Mouse (Mus musculus): Measurements from ENCODE around the gene Pagr1a. TPM values are rescaled to one million over a fixed set of nuclear protein-coding genes. Genes with fewer than 3 reads are reported as not detected.

Gene Pagr1a
- polyA plus RNA-seq, 1 experiment from 2014 or later, result 56.6 TPM

GRCm38 (mm10) chr7:127022528-127023271 is 5.5 kb upstream of the Pagr1a start:
- Histone ChIP-seq H3K4me2 (ENCODE audit: low read depth, low read length) (peak overlapping the region; percentile 90), H3K36me3 (ENCODE audit: control insufficient read depth, insufficient read depth, low read length) (peaks cover 7% of the 10 kb centered on the region; the same call in 1 of the 2 replicates), H3K27me3 (ENCODE audit: control insufficient read depth, insufficient read depth, low read length) (no peaks in the 10 kb centered on the region), H3K4me3 (replicated peaks; ENCODE audit: low read length) (no peak overlapping the region), H3K9me3 (replicated peaks; ENCODE audit: control insufficient read depth, low read length) (no peaks in the 10 kb centered on the region), H3K9ac (ENCODE audit: low read length) (0 out of 2 replicates have a peak overlapping the region, but pooled peaks have one; percentile 1), H3K27ac (ENCODE audit: low read length) (peak overlapping the region; percentile 19; the same call in 1 of the 2 replicates), H3K4me1 (ENCODE audit: control insufficient read depth, insufficient read depth, low read length) (peaks cover 62% of the 10 kb centered on the region)
- WGBS, result 81% methylated on average over 7 of the region's 7 CpGs
- no peak for ATAC-seq (ENCODE audit: insufficient read depth, low FRiP score)

- Histone ChIP-seq H3K4me1 (ENCODE audit: control insufficient read depth, insufficient read depth, low read length) (peaks cover 65% of the 10 kb centered on the region), H3K9ac (ENCODE audit: low read length) (peak overlapping the region; percentile 79)
Measured at GRCm38 (mm10) chr7:127021563-127022527, 4.7 kb upstream of the Pagr1a start.

GRCm38 (mm10) chr7:127020901-127021562 is 3.9 kb upstream of the Pagr1a start, which contains the start of the genes Gm42742 and Prrt2:
TSS of gene Gm42742 (minus strand) at chr7:127021097.
TSS of gene Prrt2 (minus strand) at chr7:127021211.
- H3K4me1 ChIP-seq (ENCODE audit: control insufficient read depth, insufficient read depth, low read length), result peaks cover 66% of the 10 kb centered on the region

More at GRCm38 (mm10) chr7:127021563-127022527, 4.7 kb upstream of the Pagr1a start:
- ATAC-seq (ENCODE audit: insufficient read depth, low FRiP score), result no peak
- peaks cover 7% of the 10 kb centered on the region; the same call in 1 of the 2 replicates for H3K36me3 ChIP-seq (ENCODE audit: control insufficient read depth, insufficient read depth, low read length)
- H3K27me3 ChIP-seq (ENCODE audit: control insufficient read depth, insufficient read depth, low read length), result no peaks in the 10 kb centered on the region
- H3K9me3 ChIP-seq (replicated peaks; ENCODE audit: control insufficient read depth, low read length), result no peaks in the 10 kb centered on the region
- peak overlapping the region; percentile 61 for H3K4me3 ChIP-seq (replicated peaks; ENCODE audit: low read length)
- peak overlapping the region; percentile 84 for H3K4me2 ChIP-seq (ENCODE audit: low read depth, low read length)
- WGBS, result 34% methylated on average over 5 of the region's 5 CpGs
- peak overlapping the region; percentile 86 for H3K27ac ChIP-seq (ENCODE audit: low read length)

GRCm38 (mm10) chr7:127020491-127020890 is 3.3 kb upstream of the Pagr1a start:
- peak overlapping the region; percentile 86 for H3K27ac ChIP-seq (ENCODE audit: low read length)

More at GRCm38 (mm10) chr7:127020901-127021562, 3.9 kb upstream of the Pagr1a start, which contains the start of the genes Gm42742 and Prrt2:
- Histone ChIP-seq H3K36me3 (ENCODE audit: control insufficient read depth, insufficient read depth, low read length) (peaks cover 7% of the 10 kb centered on the region; the same call in 1 of the 2 replicates), H3K9me3 (replicated peaks; ENCODE audit: control insufficient read depth, low read length) (no peaks in the 10 kb centered on the region), H3K4me2 (ENCODE audit: low read depth, low read length) (peak within 1 kb of the TSS; percentile 84), H3K27ac (ENCODE audit: low read length) (peak within 1 kb of the TSS; percentile 86), H3K9ac (ENCODE audit: low read length) (peak within 1 kb of the TSS; percentile 79), H3K4me3 (replicated peaks; ENCODE audit: low read length) (peak within 1 kb of the TSS; percentile 61), H3K27me3 (ENCODE audit: control insufficient read depth, insufficient read depth, low read length) (no peaks in the 10 kb centered on the region)
- WGBS, result 2% methylated on average over 37 of the region's 37 CpGs
- ATAC-seq (ENCODE audit: insufficient read depth, low FRiP score), result peak; percentile 14; the same call in 1 of the 2 replicates

GRCm38 (mm10) chr7:127020031-127020430 is 2.9 kb upstream of the Pagr1a start:
- H3K27me3 ChIP-seq (ENCODE audit: control insufficient read depth, insufficient read depth, low read length), result no peaks in the 10 kb centered on the region
- peak overlapping the region; percentile 86 for H3K27ac ChIP-seq (ENCODE audit: low read length)
- no peaks in the 10 kb centered on the region for H3K9me3 ChIP-seq (replicated peaks; ENCODE audit: control insufficient read depth, low read length)
- H3K4me2 ChIP-seq (ENCODE audit: low read depth, low read length), result peak overlapping the region; percentile 84
- H3K9ac ChIP-seq (ENCODE audit: low read length), result peak overlapping the region; percentile 79
- H3K4me3 ChIP-seq (replicated peaks; ENCODE audit: low read length), result peak overlapping the region; percentile 61
- ATAC-seq (ENCODE audit: insufficient read depth, low FRiP score), result no peak
- H3K4me1 ChIP-seq (ENCODE audit: control insufficient read depth, insufficient read depth, low read length), result peaks cover 76% of the 10 kb centered on the region
- peaks cover 14% of the 10 kb centered on the region; the same call in 1 of the 2 replicates for H3K36me3 ChIP-seq (ENCODE audit: control insufficient read depth, insufficient read depth, low read length)
- WGBS, result 41% methylated on average over 3 of the region's 3 CpGs

More at GRCm38 (mm10) chr7:127020491-127020890, 3.3 kb upstream of the Pagr1a start:
- 25% methylated on average over 5 of the region's 5 CpGs for WGBS
- ATAC-seq (ENCODE audit: insufficient read depth, low FRiP score), result no peak
- peaks cover 72% of the 10 kb centered on the region for H3K4me1 ChIP-seq (ENCODE audit: control insufficient read depth, insufficient read depth, low read length)
- no peaks in the 10 kb centered on the region for H3K27me3 ChIP-seq (ENCODE audit: control insufficient read depth, insufficient read depth, low read length)
- H3K9me3 ChIP-seq (replicated peaks; ENCODE audit: control insufficient read depth, low read length), result no peaks in the 10 kb centered on the region
- peak overlapping the region; percentile 84 for H3K4me2 ChIP-seq (ENCODE audit: low read depth, low read length)
- H3K9ac ChIP-seq (ENCODE audit: low read length), result peak overlapping the region; percentile 79
- H3K36me3 ChIP-seq (ENCODE audit: control insufficient read depth, insufficient read depth, low read length), result peaks cover 9% of the 10 kb centered on the region; the same call in 1 of the 2 replicates
- peak overlapping the region; percentile 61 for H3K4me3 ChIP-seq (replicated peaks; ENCODE audit: low read length)

GRCm38 (mm10) chr7:127019306-127019960 is 2.3 kb upstream of the Pagr1a start:
- peaks cover 77% of the 10 kb centered on the region for H3K4me1 ChIP-seq (ENCODE audit: control insufficient read depth, insufficient read depth, low read length)
- peak overlapping the region; percentile 84 for H3K4me2 ChIP-seq (ENCODE audit: low read depth, low read length)
- no peaks in the 10 kb centered on the region for H3K9me3 ChIP-seq (replicated peaks; ENCODE audit: control insufficient read depth, low read length)
- peak overlapping the region; percentile 86; the same call in 1 of the 2 replicates for H3K27ac ChIP-seq (ENCODE audit: low read length)
- no peak for ATAC-seq (ENCODE audit: insufficient read depth, low FRiP score)
- peak overlapping the region; percentile 79 for H3K9ac ChIP-seq (ENCODE audit: low read length)
- H3K27me3 ChIP-seq (ENCODE audit: control insufficient read depth, insufficient read depth, low read length), result no peaks in the 10 kb centered on the region
- peaks cover 15% of the 10 kb centered on the region; the same call in 1 of the 2 replicates for H3K36me3 ChIP-seq (ENCODE audit: control insufficient read depth, insufficient read depth, low read length)
- peak overlapping the region; percentile 61 for H3K4me3 ChIP-seq (replicated peaks; ENCODE audit: low read length)
- 70% methylated on average over 14 of the region's 14 CpGs for WGBS

GRCm38 (mm10) chr7:127018416-127019305 is 1.5 kb upstream of the Pagr1a start:
- H3K4me1 ChIP-seq (ENCODE audit: control insufficient read depth, insufficient read depth, low read length), result peaks cover 75% of the 10 kb centered on the region
- peak overlapping the region; percentile 84 for H3K4me2 ChIP-seq (ENCODE audit: low read depth, low read length)
- no peaks in the 10 kb centered on the region for H3K27me3 ChIP-seq (ENCODE audit: control insufficient read depth, insufficient read depth, low read length)
- 0 out of 2 replicates have a peak overlapping the region, but pooled peaks have one; percentile 8 for H3K4me3 ChIP-seq (replicated peaks; ENCODE audit: low read length)
- peak overlapping the region; percentile 65 for H3K9ac ChIP-seq (ENCODE audit: low read length)
- H3K9me3 ChIP-seq (replicated peaks; ENCODE audit: control insufficient read depth, low read length), result no peaks in the 10 kb centered on the region
- peaks cover 15% of the 10 kb centered on the region; the same call in 1 of the 2 replicates for H3K36me3 ChIP-seq (ENCODE audit: control insufficient read depth, insufficient read depth, low read length)
- peak overlapping the region; percentile 66 for H3K27ac ChIP-seq (ENCODE audit: low read length)
- WGBS, result 70% methylated on average over 15 of the region's 15 CpGs
- ATAC-seq (ENCODE audit: insufficient read depth, low FRiP score), result no peak
